Mouse (Mus musculus): Measurements from ENCODE around the gene Apol7b. TPM values are rescaled to one million over a fixed set of nuclear protein-coding genes. Genes with fewer than 3 reads are reported as not detected.
"Not testable (repeated sequence)": the region's sequence is repeated elsewhere in the genome, so short reads cannot be mapped to it uniquely, and the experiment has no call there.

Gene Apol7b
- not detected in 2 replicates for polyA plus RNA-seq (2016; fragmentation: Nextera tagmentation; extraction: Ambion mirVana)

GRCm38 (mm10) chr15:77447392-77447791 is at the start of gene Apol7b:
Apol7b (minus strand) TSS chr15:77447492.
- not testable (repeated sequence) for H3K4me2 ChIP-seq; H3K27ac ChIP-seq; ATAC-seq; H3K36me3 ChIP-seq; H3K4me1 ChIP-seq; H3K9me3 ChIP-seq (replicated peaks); H3K9ac ChIP-seq; H3K4me3 ChIP-seq; H3K27me3 ChIP-seq (replicated peaks)
- WGBS (ENCODE audit: insufficient replicate concordance), result 53% methylated on average over 2 of the region's 2 CpGs

- not testable (repeated sequence) for ATAC-seq; H3K4me1 ChIP-seq; H3K27me3 ChIP-seq (replicated peaks); H3K27ac ChIP-seq; H3K36me3 ChIP-seq; H3K4me3 ChIP-seq; H3K9me3 ChIP-seq (replicated peaks); H3K9ac ChIP-seq; H3K4me2 ChIP-seq
- WGBS (ENCODE audit: insufficient replicate concordance), result 33% methylated on average over 1 of the region's 1 CpGs
These were observed 47.4 kb upstream of the Apol7b start for GRCm38 (mm10) chr15:77494694-77495093.

- not testable (repeated sequence) for H3K27me3 ChIP-seq (replicated peaks)
- WGBS (ENCODE audit: insufficient replicate concordance), result no CpG with 5 or more reads among the region's 1 CpGs
These were observed 45.9 kb upstream of the Apol7b start for GRCm38 (mm10) chr15:77493181-77493580.

GRCm38 (mm10) chr15:77482140-77482794 is 35.0 kb upstream of the Apol7b start:
- WGBS (ENCODE audit: insufficient replicate concordance), result 62% methylated on average over 4 of the region's 4 CpGs
- no peak overlapping the region for H3K4me2 ChIP-seq
- ATAC-seq, result no peak

More at GRCm38 (mm10) chr15:77493181-77493580, 45.9 kb upstream of the Apol7b start:
- H3K4me3 ChIP-seq; H3K27ac ChIP-seq; ATAC-seq; H3K9me3 ChIP-seq (replicated peaks); H3K9ac ChIP-seq; H3K4me2 ChIP-seq; H3K4me1 ChIP-seq; H3K36me3 ChIP-seq: not testable (repeated sequence)

GRCm38 (mm10) chr15:77476693-77477092 is 29.4 kb upstream of the Apol7b start, which contains the start of gene Apol10a:
Apol10a (plus strand) TSS chr15:77477047.
- not testable (repeated sequence) for H3K4me3 ChIP-seq

More at GRCm38 (mm10) chr15:77482140-77482794, 35.0 kb upstream of the Apol7b start:
- H3K36me3 ChIP-seq, result no peaks in the 10 kb centered on the region
- no peaks in the 10 kb centered on the region for H3K4me1 ChIP-seq
- no peaks in the 10 kb centered on the region for H3K27me3 ChIP-seq (replicated peaks)
- no peak overlapping the region for H3K9ac ChIP-seq
- H3K4me3 ChIP-seq, result no peak overlapping the region
- H3K9me3 ChIP-seq (replicated peaks), result no peaks in the 10 kb centered on the region
- no peak overlapping the region for H3K27ac ChIP-seq

GRCm38 (mm10) chr15:77474699-77475390 is 27.6 kb upstream of the Apol7b start:
- H3K4me1 ChIP-seq; H3K9ac ChIP-seq; H3K4me3 ChIP-seq; H3K9me3 ChIP-seq (replicated peaks); ATAC-seq; H3K36me3 ChIP-seq; H3K27ac ChIP-seq; H3K27me3 ChIP-seq (replicated peaks); H3K4me2 ChIP-seq: not testable (repeated sequence)
- 55% methylated on average over 7 of the region's 7 CpGs for WGBS (ENCODE audit: insufficient replicate concordance)

More at GRCm38 (mm10) chr15:77476693-77477092, 29.4 kb upstream of the Apol7b start, which contains the start of gene Apol10a:
- not testable (repeated sequence) for H3K9ac ChIP-seq; H3K9me3 ChIP-seq (replicated peaks); ATAC-seq; H3K4me2 ChIP-seq; H3K4me1 ChIP-seq; H3K27ac ChIP-seq; H3K27me3 ChIP-seq (replicated peaks); H3K36me3 ChIP-seq
- WGBS (ENCODE audit: insufficient replicate concordance), result 51% methylated on average over 2 of the region's 2 CpGs

- not testable (repeated sequence) for H3K9me3 ChIP-seq (replicated peaks); H3K4me3 ChIP-seq; ATAC-seq; H3K27me3 ChIP-seq (replicated peaks); H3K4me2 ChIP-seq; H3K27ac ChIP-seq; H3K36me3 ChIP-seq; H3K4me1 ChIP-seq; H3K9ac ChIP-seq
- 37% methylated on average over 10 of the region's 10 CpGs for WGBS (ENCODE audit: insufficient replicate concordance)
These were observed 2.6 kb upstream of the Apol7b start for GRCm38 (mm10) chr15:77449927-77450326.

GRCm38 (mm10) chr15:77445668-77446067 is 1.6 kb downstream of the Apol7b start:
- not testable (repeated sequence) for ATAC-seq; H3K36me3 ChIP-seq; H3K27ac ChIP-seq; H3K4me1 ChIP-seq; H3K27me3 ChIP-seq (replicated peaks); H3K4me3 ChIP-seq; H3K9ac ChIP-seq; H3K4me2 ChIP-seq; H3K9me3 ChIP-seq (replicated peaks)
- 73% methylated on average over 1 of the region's 1 CpGs for WGBS (ENCODE audit: insufficient replicate concordance)

- not testable (repeated sequence) for ATAC-seq
These were observed 2.5 kb downstream of the Apol7b start for GRCm38 (mm10) chr15:77444746-77445145.

GRCm38 (mm10) chr15:77428690-77429448 is 18.4 kb downstream of the Apol7b start:
- H3K4me3 ChIP-seq; ATAC-seq; H3K4me2 ChIP-seq; H3K27ac ChIP-seq; H3K9ac ChIP-seq; H3K27me3 ChIP-seq (replicated peaks); H3K4me1 ChIP-seq; H3K36me3 ChIP-seq; H3K9me3 ChIP-seq (replicated peaks): not testable (repeated sequence)
- 59% methylated on average over 9 of the region's 10 CpGs for WGBS (ENCODE audit: insufficient replicate concordance)

More at GRCm38 (mm10) chr15:77444746-77445145, 2.5 kb downstream of the Apol7b start:
- H3K36me3 ChIP-seq; H3K27me3 ChIP-seq (replicated peaks); H3K4me2 ChIP-seq; H3K9ac ChIP-seq; H3K4me1 ChIP-seq; H3K27ac ChIP-seq; H3K9me3 ChIP-seq (replicated peaks); H3K4me3 ChIP-seq: not testable (repeated sequence)
- WGBS (ENCODE audit: insufficient replicate concordance), result 59% methylated on average over 8 of the region's 8 CpGs

GRCm38 (mm10) chr15:77422925-77423324 is 24.4 kb downstream of the Apol7b start:
- not testable (repeated sequence) for H3K9me3 ChIP-seq (replicated peaks); H3K4me1 ChIP-seq; H3K36me3 ChIP-seq; H3K27ac ChIP-seq; ATAC-seq; H3K27me3 ChIP-seq (replicated peaks); H3K4me2 ChIP-seq; H3K4me3 ChIP-seq; H3K9ac ChIP-seq
- WGBS (ENCODE audit: insufficient replicate concordance), result 51% methylated on average over 3 of the region's 7 CpGs

- H3K27me3 ChIP-seq (replicated peaks); H3K4me2 ChIP-seq; H3K4me3 ChIP-seq; H3K9me3 ChIP-seq (replicated peaks); H3K27ac ChIP-seq; H3K9ac ChIP-seq; H3K4me1 ChIP-seq; H3K36me3 ChIP-seq; ATAC-seq: not testable (repeated sequence)
- WGBS (ENCODE audit: insufficient replicate concordance), result no CpG with 5 or more reads among the region's 3 CpGs
These were observed 27.6 kb downstream of the Apol7b start for GRCm38 (mm10) chr15:77419657-77420056.
